Mouse (Mus musculus) MEL (cell line): ENCODE data around the gene A930002H24Rik. TPM values are rescaled to one million over a fixed set of nuclear protein-coding genes. Genes with fewer than 3 reads are reported as not detected.

Experiments
- DNase-seq: peaks from one replicate; pipeline ENCODE4 v3.0.0; 2011; ENCODE audit warnings: low read depth, low spot score
- H3K27ac ChIP-seq: 2 replicates; pipeline ENCODE4 v1.5.1; 2012; ENCODE audit warnings: low read depth, mild to moderate bottlenecking, control low read depth, low read length, moderate library complexity; ENCODE audit not compliant: control insufficient read depth
- H3K27me3 ChIP-seq, 2 experiments: fragments of 150-350 bp in 1 of 2; sonication (generic) in 1 of 2; 2 replicates each; pipeline ENCODE4 v1.6.1; 2012; ENCODE audit warnings: low read length in 2 of 2, mild to moderate bottlenecking in 2 of 2, improper control_type of control experiment in 1 of 2, moderate library complexity in 1 of 2; ENCODE audit not compliant: insufficient read depth in 2 of 2, control insufficient read depth in 1 of 2
- H3K36me3 ChIP-seq, 2 experiments: 2 replicates each; pipeline ENCODE4 v1.6.1; 2012 to 2014; ENCODE audit warnings: low read length in 2 of 2, improper control_type of control experiment in 1 of 2, inconsistent platforms in 1 of 2, mild to moderate bottlenecking in 1 of 2; ENCODE audit not compliant: insufficient read depth in 2 of 2, control insufficient read depth in 1 of 2
- H3K4me1 ChIP-seq, 2 experiments: fragments of 150-350 bp in 1 of 2; sonication (generic) in 1 of 2; 2 replicates each; pipeline ENCODE4 v1.6.1; 2012; ENCODE audit warnings: low read length in 2 of 2, improper control_type of control experiment in 1 of 2, mild to moderate bottlenecking in 1 of 2; ENCODE audit not compliant: insufficient read depth in 2 of 2, control insufficient read depth in 1 of 2
- H3K4me3 ChIP-seq, 2 experiments: fragments of 150-350 bp in 1 of 2; sonication (generic) in 1 of 2; 2 replicates each; pipeline ENCODE4 v1.5.1; 2012; ENCODE audit warnings: low read depth in 2 of 2, low read length in 2 of 2, mild to moderate bottlenecking in 2 of 2, moderate library complexity in 2 of 2, control low read depth in 1 of 2, improper control_type of control experiment in 1 of 2; ENCODE audit not compliant: control insufficient read depth in 1 of 2, insufficient read depth in 1 of 2
- H3K79me2 ChIP-seq: 2 replicates; pipeline ENCODE4 v1.6.1; 2012; ENCODE audit warnings: mild to moderate bottlenecking, low read length, moderate library complexity; ENCODE audit not compliant: control insufficient read depth, poor library complexity, insufficient read depth
- H3K9ac ChIP-seq: 2 replicates; pipeline ENCODE4 v1.6.1; 2012; ENCODE audit warnings: low read depth, mild to moderate bottlenecking, control low read depth, low read length, moderate library complexity; ENCODE audit not compliant: control insufficient read depth, poor library complexity, severe bottlenecking
- H3K9me3 ChIP-seq: fragments of 150-350 bp; sonication (generic); replicated peaks from 2 replicates; pipeline ENCODE4 v1.6.1; 2012; ENCODE audit warnings: mild to moderate bottlenecking, low read length, improper control_type of control experiment, moderate library complexity; ENCODE audit not compliant: insufficient read depth
- CHD1 ChIP-seq: IDR thresholded peaks from 2 replicates; pipeline ENCODE4 v1.6.1; 2012; ENCODE audit warnings: low read depth, mild to moderate bottlenecking, inconsistent platforms, low read length, improper control_type of control experiment
- E2F4 ChIP-seq: IDR thresholded peaks from 2 replicates; pipeline ENCODE4 v1.6.1; 2011; ENCODE audit warnings: low read depth, low read length, improper control_type of control experiment, borderline replicate concordance
- ELF1 ChIP-seq: IDR thresholded peaks from 2 replicates; pipeline ENCODE4 v1.6.1; 2014; ENCODE audit warnings: low read depth, mild to moderate bottlenecking, inconsistent platforms, low read length, improper control_type of control experiment, moderate library complexity
- EP300 ChIP-seq, 2 experiments: IDR thresholded peaks; 2 replicates each; pipeline ENCODE4 v1.6.1; 2011; ENCODE audit warnings: improper control_type of control experiment in 2 of 2, low read length in 2 of 2, low read depth in 1 of 2, mild to moderate bottlenecking in 1 of 2
- ETS1 ChIP-seq: IDR thresholded peaks from 2 replicates; pipeline ENCODE4 v1.6.1; 2012; ENCODE audit warnings: low read depth, mild to moderate bottlenecking, inconsistent platforms, low read length, improper control_type of control experiment, moderate library complexity
- GABPA ChIP-seq: IDR thresholded peaks from 2 replicates; pipeline ENCODE4 v1.6.1; 2012; ENCODE audit warnings: low read depth, mild to moderate bottlenecking, inconsistent platforms, low read length, improper control_type of control experiment, moderate library complexity
- HCFC1 ChIP-seq: IDR thresholded peaks from 2 replicates; pipeline ENCODE4 v1.6.1; 2012; ENCODE audit warnings: low read depth, mild to moderate bottlenecking, inconsistent platforms, low read length, improper control_type of control experiment, moderate library complexity
- MAX ChIP-seq: IDR thresholded peaks from 2 replicates; pipeline ENCODE4 v1.6.1; 2011; ENCODE audit warnings: low read length, improper control_type of control experiment
- MXI1 ChIP-seq: IDR thresholded peaks from 2 replicates; pipeline ENCODE4 v1.6.1; 2011; ENCODE audit warnings: mild to moderate bottlenecking, low read depth, low read length, improper control_type of control experiment
- MYB ChIP-seq: IDR thresholded peaks from 2 replicates; pipeline ENCODE4 v1.6.1; 2011; ENCODE audit warnings: mild to moderate bottlenecking, low read depth, low read length, improper control_type of control experiment
- NELFE ChIP-seq: IDR thresholded peaks from 2 replicates; pipeline ENCODE4 v1.6.1; 2011; ENCODE audit warnings: low read depth, low read length, improper control_type of control experiment
- UBTF ChIP-seq: IDR thresholded peaks from 2 replicates; pipeline ENCODE4 v1.6.1; 2012; ENCODE audit warnings: low read depth, mild to moderate bottlenecking, inconsistent platforms, low read length, improper control_type of control experiment, moderate library complexity, borderline replicate concordance; ENCODE audit not compliant: insufficient read depth
- USF2 ChIP-seq, 2 experiments: IDR thresholded peaks; 2 replicates each; pipeline ENCODE4 v1.6.1; 2011 to 2012; ENCODE audit warnings: improper control_type of control experiment in 2 of 2, low read length in 2 of 2, borderline replicate concordance in 1 of 2, inconsistent platforms in 1 of 2, low read depth in 1 of 2, mild to moderate bottlenecking in 1 of 2; ENCODE audit not compliant: insufficient read depth in 1 of 2
- ZNF384 ChIP-seq: IDR thresholded peaks from 2 replicates; pipeline ENCODE4 v1.6.1; 2012; ENCODE audit warnings: low read depth, mild to moderate bottlenecking, inconsistent platforms, low read length, improper control_type of control experiment
- polyA plus RNA-seq, 2 experiments: library from polyadenylated mRNA; stranded (reverse) in 1 of 2; unstranded in 1 of 2; fragments of >175 nt in 1 of 2; fragments of >200 nt in 1 of 2; gene quantifications; 2 replicates each; pipeline versions ENCODE4 v1.2.1 to v1.2.4; 2012; ENCODE audit warnings: low replicate concordance in 2 of 2, low read depth in 1 of 2; ENCODE audit not compliant: insufficient read length in 2 of 2, insufficient read depth in 1 of 2, missing spikeins in 1 of 2
- total RNA-seq: library from RNA; depleted of rRNA; stranded (reverse); fragments of 300-350 nt; gene quantifications from 2 replicates; pipeline ENCODE4 v1.2.3, GENCODE M21; 2012

A930002H24Rik gene
- total and polyA plus RNA-seq, 3 experiments = 0.70 to 1.1 TPM; not detected in 1

- no peaks in the 10 kb centered on the region for H3K4me1 ChIP-seq
- TF ChIP-seq MXI1 (no peak), ZNF384 (no peak), ETS1 (no peak), EP300 (IDR thresholded peaks at IDR 0.05; ENCODE audit: low read depth in 1 of 2, low read length in 2 of 2) (no peak), USF2 (IDR thresholded peaks at IDR 0.05; ENCODE audit: borderline replicate concordance in 1 of 2, insufficient read depth in 1 of 2, low read depth in 1 of 2, low read length in 2 of 2) (no peak), GABPA (no peak), MAX (no peak), UBTF (no peak), NELFE (no peak), CHD1 (no peak), HCFC1 (no peak), MYB (no peak)
- TF ChIP-seq, all 39 proteins: peak for 0
- Histone ChIP-seq H3K79me2 (no peaks in the 10 kb centered on the region; the same call in 1 of the 2 replicates), H3K9me3 (no peaks in the 10 kb centered on the region), H3K9ac (no peak overlapping the region), H3K36me3 (no peaks in the 10 kb centered on the region), H3K27ac (no peak overlapping the region), H3K4me3 (no peak overlapping the region), H3K27me3 (no peaks in the 10 kb centered on the region)
- no peak for DNase-seq
Observed at GRCm38 (mm10) chr17:63871773-63872172, 8.2 kb upstream of the A930002H24Rik start.

DNA sequence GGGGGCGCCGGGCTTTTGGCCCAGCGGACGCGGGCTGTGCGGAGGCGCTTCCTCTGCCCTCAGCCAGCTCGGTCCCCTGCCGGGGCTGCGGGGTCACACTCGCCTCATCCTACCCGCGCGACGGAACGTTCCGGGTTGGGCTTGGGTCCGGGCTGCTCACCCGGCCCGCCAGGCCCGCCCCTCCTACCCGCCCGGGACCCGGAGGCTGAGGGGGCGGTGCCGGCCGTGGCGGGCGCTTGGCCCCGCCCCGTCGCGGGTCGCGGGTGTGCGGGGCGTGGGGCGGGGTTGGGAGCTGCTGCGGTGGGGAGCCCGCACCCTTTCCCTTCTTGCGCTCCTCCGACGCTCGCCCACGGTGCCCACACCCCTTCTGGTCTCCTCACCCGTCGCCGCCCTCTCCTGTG lies 580 bp upstream of the A930002H24Rik start:
- Histone ChIP-seq H3K4me3 (peak overlapping the region; percentile 97 to 99), H3K9ac (peak overlapping the region; percentile 93), H3K27me3 (no peaks in the 10 kb centered on the region), H3K9me3 (no peaks in the 10 kb centered on the region), H3K27ac (peak overlapping the region; percentile 36), H3K36me3 (peaks cover 0 to 10% of the 10 kb centered on the region in 2 experiments; a peak in 2 of 4 replicates), H3K4me1 (peaks cover 2 to 11% of the 10 kb centered on the region in 2 experiments; a peak in 2 of 4 replicates), H3K79me2 (peaks cover 7% of the 10 kb centered on the region; the same call in 1 of the 2 replicates)
- TF ChIP-seq E2F4 (no peak), ELF1 (0 out of 2 replicates have a peak, but pooled peaks have one; percentile 3)
- no peak for DNase-seq
